Mouse (Mus musculus) midbrain, embryonic 15.5 days (tissue): ENCODE results near the gene Ccnj. TPM values are rescaled to one million over a fixed set of nuclear protein-coding genes. Genes with fewer than 3 reads are reported as not detected.

Source experiments
- ATAC-seq: fragments of 200-750 bp; cut with Nextera tagmentation; replicated peaks from 2 replicates; pipeline ENCODE4 v1.8.0; 2017; ENCODE audit warnings: moderate TSS enrichment
- H3K27ac ChIP-seq: fragments of 300-500 bp; sonication (generic); 2 replicates; pipeline ENCODE4 v1.5.1; 2015; ENCODE audit warnings: mild to moderate bottlenecking, inconsistent platforms
- H3K27me3 ChIP-seq: fragments of 300-500 bp; sonication (generic); replicated peaks from 2 replicates; pipeline ENCODE4 v1.6.1; 2015; ENCODE audit warnings: inconsistent platforms
- H3K36me3 ChIP-seq: fragments of 300-500 bp; sonication (generic); replicated peaks from 2 replicates; pipeline ENCODE4 v1.6.1; 2015; ENCODE audit warnings: inconsistent platforms
- H3K4me1 ChIP-seq: fragments of 300-500 bp; sonication (generic); 2 replicates; pipeline ENCODE4 v1.6.1; 2015; ENCODE audit warnings: inconsistent platforms
- H3K4me2 ChIP-seq: fragments of 300-500 bp; sonication (generic); 2 replicates; pipeline ENCODE4 v1.6.1; 2015; ENCODE audit warnings: inconsistent platforms, mild to moderate bottlenecking, moderate library complexity
- H3K4me3 ChIP-seq: fragments of 300-500 bp; sonication (generic); 2 replicates; pipeline ENCODE4 v1.5.1; 2015; ENCODE audit warnings: mild to moderate bottlenecking, inconsistent platforms
- H3K9ac ChIP-seq: fragments of 300-500 bp; sonication (generic); 2 replicates; pipeline ENCODE4 v1.6.1; 2015; ENCODE audit warnings: mild to moderate bottlenecking, inconsistent platforms
- H3K9me3 ChIP-seq: fragments of 300-500 bp; sonication (generic); 2 replicates; pipeline ENCODE4 v1.6.1; 2016; ENCODE audit warnings: inconsistent platforms
- WGBS: fragments of 180-500 bp; shearing (Covaris S2); methylation state at CpG from one replicate; pipeline ENCODE4 v1.1.7; 2015; ENCODE audit warnings: mixed read lengths; 5-methylcytosine and 5-hydroxymethylcytosine counted together
- polyA plus RNA-seq: library from polyadenylated mRNA; unstranded; fragments of >200 nt; fragmentation: Nextera tagmentation; extraction: Ambion mirVana; gene quantifications from 2 replicates; pipeline ENCODE4 v1.2.1, GENCODE M21; 2015

Ccnj gene
- 20.8 and 21.2 TPM in 2 replicates for polyA plus RNA-seq

DNA sequence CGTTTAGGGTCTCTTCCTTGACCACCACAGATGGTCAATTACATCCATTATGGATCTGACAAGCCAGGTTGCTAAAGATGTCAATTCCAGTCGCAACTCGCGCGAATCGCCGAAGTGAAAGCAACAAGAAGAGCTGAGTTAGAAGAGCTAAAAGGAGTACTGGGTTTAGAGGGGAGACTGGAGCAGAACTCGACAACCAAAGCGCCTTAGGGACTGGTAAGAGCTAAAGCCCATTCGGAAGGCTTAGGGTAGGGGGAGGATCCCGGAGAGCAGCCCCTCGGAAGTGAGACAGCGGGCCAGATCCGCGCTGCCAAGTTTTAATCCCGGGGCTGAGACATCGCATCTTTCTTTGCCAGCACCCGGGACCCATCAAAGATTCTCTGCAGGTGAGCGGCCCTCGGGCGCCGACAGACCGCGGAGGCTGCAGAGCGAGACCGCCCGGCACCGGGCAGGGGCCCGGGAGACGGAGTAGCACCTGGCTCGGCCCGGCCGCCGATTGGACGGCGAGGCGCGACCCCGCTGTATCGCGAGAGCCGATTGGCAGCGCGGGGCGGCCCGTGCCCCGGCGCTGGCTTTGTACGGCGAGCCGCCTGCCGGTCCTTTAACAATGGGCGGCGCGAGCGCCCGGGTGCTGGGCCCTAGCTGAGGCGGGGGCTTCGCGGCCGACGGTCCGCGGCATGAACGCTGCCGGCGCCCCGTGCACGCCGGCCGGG, at the start of gene Ccnj:
Gene Ccnj, plus strand, starts transcription at position 577 of the 713 bp plus-strand sequence.
- Histone ChIP-seq H3K9ac (peak within 1 kb of the TSS; percentile 93), H3K36me3 (no peaks in the 10 kb centered on the region), H3K4me3 (peak within 1 kb of the TSS; percentile 92), H3K4me2 (peak within 1 kb of the TSS; percentile 76), H3K4me1 (peaks cover 44% of the 10 kb centered on the region), H3K27ac (peak within 1 kb of the TSS; percentile 95), H3K9me3 (no peaks in the 10 kb centered on the region), H3K27me3 (no peaks in the 10 kb centered on the region)
- WGBS = under 1% methylated on average over 69 of the region's 71 CpGs
- peak; percentile 99 for ATAC-seq

DNA sequence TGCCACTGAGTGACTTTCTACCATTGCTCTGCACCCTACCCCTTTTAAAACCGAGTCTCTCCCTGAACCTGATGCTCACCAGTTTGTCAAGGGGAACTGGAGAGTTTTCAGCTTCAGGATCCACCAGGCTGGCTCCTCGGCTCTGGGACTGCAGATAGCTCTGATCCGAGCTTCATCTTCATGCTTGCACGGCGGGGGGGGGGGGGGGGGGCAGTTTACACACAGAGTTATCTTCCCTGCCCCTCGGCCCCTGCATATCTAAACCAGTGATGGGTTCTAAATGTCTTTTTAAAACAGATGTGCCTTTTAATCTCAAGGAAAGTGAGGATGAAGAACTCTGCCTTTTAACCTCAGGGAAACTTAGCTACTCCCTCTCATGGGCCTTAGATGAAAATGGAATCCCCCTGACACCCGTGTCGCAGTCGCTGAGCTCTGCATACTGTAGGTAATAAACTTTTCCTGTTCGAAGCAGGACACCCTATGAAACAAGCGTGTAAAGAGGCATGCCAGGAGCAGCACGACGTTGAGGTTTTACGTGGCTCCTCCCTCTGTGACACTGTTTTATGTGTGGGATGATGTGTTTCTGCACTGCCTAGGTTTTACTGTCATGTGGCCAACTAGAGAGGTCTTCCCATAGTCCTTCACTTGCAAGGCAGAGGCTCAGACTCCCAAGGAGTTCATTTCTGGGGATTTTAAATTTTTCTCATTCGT, 42.9 kb upstream of the Ccnj start:
- no peaks in the 10 kb centered on the region for H3K27me3 ChIP-seq
- no peak overlapping the region for H3K9ac ChIP-seq
- WGBS = 74% methylated on average over 15 of the region's 15 CpGs
- ATAC-seq = no peak
- no peak overlapping the region for H3K4me2 ChIP-seq
- H3K27ac ChIP-seq = no peak overlapping the region
- no peaks in the 10 kb centered on the region for H3K4me1 ChIP-seq
- no peak overlapping the region for H3K4me3 ChIP-seq
- H3K9me3 ChIP-seq = no peaks in the 10 kb centered on the region
- H3K36me3 ChIP-seq = no peaks in the 10 kb centered on the region

DNA sequence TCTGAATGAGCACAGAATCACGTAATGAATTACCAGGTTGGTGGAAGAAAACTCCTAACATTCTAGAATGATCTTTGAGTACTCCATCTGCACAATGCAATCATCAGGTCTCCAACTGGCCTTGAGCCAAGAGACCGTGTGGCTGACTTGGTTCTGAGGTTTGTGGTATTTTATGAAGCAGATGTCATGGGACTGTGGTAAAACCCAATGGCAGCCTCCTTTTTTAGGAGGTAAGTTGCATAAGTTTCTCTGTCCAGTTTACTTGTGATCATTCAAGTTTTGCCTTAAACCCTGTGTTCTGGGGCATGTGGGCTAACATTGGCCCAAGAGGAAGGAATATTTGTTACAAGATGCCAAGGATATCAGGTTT, 42.4 kb upstream of the Ccnj start:
- Histone ChIP-seq H3K9ac (no peak overlapping the region), H3K4me2 (no peak overlapping the region), H3K4me3 (no peak overlapping the region), H3K4me1 (no peaks in the 10 kb centered on the region), H3K27ac (no peak overlapping the region), H3K36me3 (no peaks in the 10 kb centered on the region), H3K27me3 (no peaks in the 10 kb centered on the region), H3K9me3 (no peaks in the 10 kb centered on the region)
- no peak for ATAC-seq
- WGBS = 72% methylated on average over 2 of the region's 2 CpGs

DNA sequence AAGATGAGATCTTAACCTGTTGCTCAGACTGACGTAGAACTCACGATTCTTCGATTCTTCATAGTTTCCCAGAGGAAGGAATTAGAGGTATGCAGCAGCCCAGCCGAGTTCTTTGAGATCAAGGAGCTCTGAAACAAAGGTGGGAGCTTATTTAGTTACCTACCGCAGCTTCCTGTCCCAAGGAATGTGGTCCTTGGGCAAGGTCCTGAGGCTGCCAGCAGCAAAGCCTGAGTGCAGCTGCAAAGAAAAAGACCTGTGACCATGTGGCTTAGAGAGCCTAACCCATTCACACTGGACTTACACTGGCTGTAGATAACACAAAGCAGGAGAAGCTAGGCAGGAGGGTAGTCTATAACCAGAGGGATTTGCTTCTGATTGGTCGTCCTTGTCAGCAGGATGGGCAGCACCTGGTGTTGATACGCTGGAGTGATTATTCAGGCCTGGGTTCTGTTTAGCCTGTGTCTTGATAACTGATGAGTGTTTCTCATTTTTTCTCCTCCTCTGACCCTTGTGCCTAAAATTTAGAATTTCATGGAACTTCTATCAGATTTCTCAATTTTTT, 25.8 kb upstream of the Ccnj start:
- Histone ChIP-seq H3K4me3 (no peak overlapping the region), H3K9me3 (no peaks in the 10 kb centered on the region), H3K36me3 (no peaks in the 10 kb centered on the region), H3K4me2 (no peak overlapping the region), H3K27ac (no peak overlapping the region), H3K9ac (no peak overlapping the region), H3K27me3 (no peaks in the 10 kb centered on the region), H3K4me1 (no peaks in the 10 kb centered on the region)
- ATAC-seq = no peak
- WGBS = 26% methylated on average over 7 of the region's 7 CpGs

DNA sequence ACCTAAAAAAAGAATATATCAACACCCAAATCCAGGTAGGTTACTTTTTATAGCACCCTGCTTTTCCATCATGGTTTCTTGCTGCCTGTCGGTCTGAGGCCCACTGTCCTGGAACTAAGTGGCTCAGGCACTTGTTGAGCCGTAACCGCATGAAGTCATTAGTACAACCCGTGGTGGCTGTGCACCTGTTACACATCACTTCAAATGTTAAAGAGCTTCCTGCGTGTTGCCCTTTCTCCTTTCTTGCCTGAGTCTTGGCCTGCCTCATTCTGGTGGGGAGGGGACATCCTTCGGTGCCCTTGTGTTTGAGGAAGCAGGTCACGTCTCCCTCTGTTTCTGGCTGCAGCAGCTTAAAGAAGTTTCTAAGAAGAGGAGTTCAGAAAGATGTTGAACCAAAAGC, 21.2 kb upstream of the Ccnj start:
- no peaks in the 10 kb centered on the region for H3K27me3 ChIP-seq
- H3K27ac ChIP-seq = no peak overlapping the region
- H3K4me1 ChIP-seq = no peaks in the 10 kb centered on the region
- ATAC-seq = no peak
- H3K4me2 ChIP-seq = no peak overlapping the region
- WGBS = 55% methylated on average over 7 of the region's 7 CpGs
- H3K4me3 ChIP-seq = no peak overlapping the region
- H3K9ac ChIP-seq = no peak overlapping the region
- no peaks in the 10 kb centered on the region for H3K36me3 ChIP-seq
- H3K9me3 ChIP-seq = no peaks in the 10 kb centered on the region

DNA sequence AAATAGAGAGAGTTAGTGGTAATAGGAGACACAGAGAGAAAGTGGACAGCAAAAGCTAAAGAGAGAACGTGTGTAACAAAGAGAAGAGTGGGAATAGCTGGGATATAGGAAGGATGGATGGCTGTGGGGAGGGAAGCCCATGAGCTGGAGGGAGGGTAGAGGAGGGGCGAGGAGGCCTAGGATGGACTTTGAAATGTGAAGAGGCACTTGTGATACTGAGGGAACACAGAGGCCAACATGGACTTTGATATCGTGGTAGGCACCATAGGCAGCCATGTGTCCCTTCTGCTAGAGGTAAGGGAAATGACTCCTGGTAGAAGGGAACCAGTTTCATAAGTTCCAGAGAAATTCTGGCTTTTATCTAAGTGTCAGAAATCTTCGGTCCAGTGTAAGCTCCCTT, 19.2 kb upstream of the Ccnj start:
- Histone ChIP-seq H3K9me3 (no peaks in the 10 kb centered on the region), H3K36me3 (no peaks in the 10 kb centered on the region), H3K4me1 (no peaks in the 10 kb centered on the region), H3K27me3 (no peaks in the 10 kb centered on the region), H3K27ac (no peak overlapping the region), H3K9ac (no peak overlapping the region), H3K4me2 (no peak overlapping the region), H3K4me3 (no peak overlapping the region)
- ATAC-seq = no peak
- 78% methylated on average over 4 of the region's 4 CpGs for WGBS

DNA sequence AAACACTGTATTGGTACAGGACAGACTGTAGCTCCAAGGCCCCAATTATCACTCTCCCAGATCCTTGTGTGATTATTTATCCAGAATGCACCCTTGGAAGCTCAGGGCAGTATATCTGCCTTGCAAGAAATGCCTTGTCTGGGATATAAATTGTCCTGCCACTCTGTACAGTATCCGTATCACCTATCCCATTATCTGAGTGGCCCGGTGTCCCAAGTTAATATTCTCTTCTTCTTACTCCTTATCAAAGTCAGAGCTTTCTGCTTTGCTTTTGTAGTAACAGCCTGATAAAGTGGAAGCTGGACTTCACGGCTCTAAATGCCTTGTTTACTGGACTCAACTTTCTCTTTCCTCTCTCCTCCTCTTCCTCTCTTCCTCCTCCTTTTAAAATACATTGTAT, 18.3 kb upstream of the Ccnj start:
- no peak for ATAC-seq
- H3K4me3 ChIP-seq = no peak overlapping the region
- 96% methylated on average over 3 of the region's 3 CpGs for WGBS

DNA sequence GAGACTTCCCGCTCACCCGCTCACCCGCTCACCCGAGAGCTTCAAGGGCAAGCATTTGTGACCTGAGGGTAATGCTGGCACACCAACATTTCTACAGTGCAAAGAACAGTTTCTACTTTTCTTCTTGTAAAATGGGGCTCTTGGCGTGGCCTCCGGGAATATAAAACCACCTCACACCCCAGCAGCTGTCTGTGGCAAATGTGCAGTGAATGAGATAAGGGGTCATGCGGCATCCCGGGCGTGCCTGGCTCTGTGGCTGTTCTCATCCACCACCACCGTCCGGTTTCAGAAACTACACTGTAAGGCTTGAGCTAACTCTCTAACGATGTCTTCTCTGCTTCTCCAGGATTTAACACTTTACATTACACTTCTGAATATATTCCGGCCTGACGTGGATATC, 17.7 kb upstream of the Ccnj start:
- Histone ChIP-seq H3K27me3 (no peaks in the 10 kb centered on the region), H3K4me1 (no peaks in the 10 kb centered on the region), H3K36me3 (no peaks in the 10 kb centered on the region), H3K4me3 (no peak overlapping the region), H3K27ac (no peak overlapping the region), H3K4me2 (no peak overlapping the region), H3K9me3 (no peaks in the 10 kb centered on the region), H3K9ac (no peak overlapping the region)
- WGBS = 87% methylated on average over 14 of the region's 14 CpGs
- ATAC-seq = no peak

More for the DNA sequence above, 18.3 kb upstream of the Ccnj start:
- H3K27ac ChIP-seq = no peak overlapping the region
- H3K9ac ChIP-seq = no peak overlapping the region
- H3K36me3 ChIP-seq = no peaks in the 10 kb centered on the region
- H3K4me2 ChIP-seq = no peak overlapping the region
- no peaks in the 10 kb centered on the region for H3K9me3 ChIP-seq
- H3K4me1 ChIP-seq = no peaks in the 10 kb centered on the region
- no peaks in the 10 kb centered on the region for H3K27me3 ChIP-seq

DNA sequence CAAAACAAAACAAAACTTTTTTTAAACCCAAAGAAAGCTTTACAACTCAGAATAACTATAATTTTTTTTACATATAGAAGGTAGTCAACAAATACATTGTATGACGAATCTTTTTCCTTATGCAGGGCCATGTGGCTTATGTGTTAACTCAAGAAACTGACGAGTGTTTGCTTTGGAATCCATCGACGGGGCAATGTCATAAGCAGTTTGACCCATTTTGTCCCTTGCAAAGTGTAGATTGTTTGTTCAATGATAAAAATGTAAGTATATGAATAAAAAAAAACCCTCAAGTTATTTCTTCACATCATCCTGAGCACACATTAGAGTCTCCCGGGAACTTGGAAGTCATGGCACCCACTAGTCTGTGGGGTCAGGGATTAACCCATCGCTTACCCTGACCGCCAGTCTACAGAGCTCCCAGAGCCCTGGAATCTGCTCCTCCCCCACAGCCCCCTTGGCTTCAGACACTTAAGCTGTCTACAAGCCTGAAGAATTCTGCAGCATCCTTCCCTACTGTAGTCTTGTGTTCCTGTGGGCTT, 15.4 kb upstream of the Ccnj start:
- H3K36me3 ChIP-seq = no peaks in the 10 kb centered on the region
- no peaks in the 10 kb centered on the region for H3K4me1 ChIP-seq
- no peak for ATAC-seq
- no peak overlapping the region for H3K27ac ChIP-seq
- no peak overlapping the region for H3K9ac ChIP-seq
- H3K4me3 ChIP-seq = no peak overlapping the region
- H3K9me3 ChIP-seq = no peaks in the 10 kb centered on the region
- WGBS = 82% methylated on average over 7 of the region's 7 CpGs
- no peaks in the 10 kb centered on the region for H3K27me3 ChIP-seq
- no peak overlapping the region for H3K4me2 ChIP-seq

DNA sequence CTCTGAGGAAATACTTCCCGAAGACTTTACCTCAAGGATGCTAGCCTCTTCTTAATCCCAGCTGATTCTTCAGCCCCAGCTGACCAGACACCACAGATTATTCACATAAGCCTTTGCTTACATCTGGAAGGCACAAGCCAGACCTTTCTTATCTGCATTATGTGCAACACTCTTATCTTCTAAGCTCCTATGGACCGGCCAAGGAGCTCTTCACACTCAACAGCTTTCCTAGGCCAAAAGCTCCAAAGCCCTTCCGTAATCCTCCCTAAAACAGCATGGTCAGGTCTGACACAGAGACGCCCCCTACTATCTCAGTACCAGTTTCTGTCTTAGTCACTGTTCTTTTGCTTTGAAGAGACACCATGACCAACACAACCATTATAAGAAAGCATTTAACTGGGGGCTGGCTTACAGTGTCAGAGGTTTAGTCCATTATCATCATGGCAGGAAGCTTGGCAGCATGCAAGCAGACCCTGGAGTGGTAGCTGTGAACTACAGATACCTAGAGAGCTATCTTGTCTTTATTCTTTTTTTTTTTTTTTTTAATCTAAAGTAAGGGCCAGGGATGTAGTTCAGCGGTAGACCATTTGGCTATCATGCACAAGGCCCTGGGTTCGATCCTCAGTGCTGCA, 13.1 kb upstream of the Ccnj start:
- Histone ChIP-seq H3K9ac (no peak overlapping the region), H3K4me3 (no peak overlapping the region), H3K27ac (no peak overlapping the region), H3K27me3 (no peaks in the 10 kb centered on the region), H3K9me3 (no peaks in the 10 kb centered on the region), H3K36me3 (no peaks in the 10 kb centered on the region), H3K4me2 (no peak overlapping the region), H3K4me1 (no peaks in the 10 kb centered on the region)
- ATAC-seq = no peak
- 89% methylated on average over 6 of the region's 6 CpGs for WGBS

DNA sequence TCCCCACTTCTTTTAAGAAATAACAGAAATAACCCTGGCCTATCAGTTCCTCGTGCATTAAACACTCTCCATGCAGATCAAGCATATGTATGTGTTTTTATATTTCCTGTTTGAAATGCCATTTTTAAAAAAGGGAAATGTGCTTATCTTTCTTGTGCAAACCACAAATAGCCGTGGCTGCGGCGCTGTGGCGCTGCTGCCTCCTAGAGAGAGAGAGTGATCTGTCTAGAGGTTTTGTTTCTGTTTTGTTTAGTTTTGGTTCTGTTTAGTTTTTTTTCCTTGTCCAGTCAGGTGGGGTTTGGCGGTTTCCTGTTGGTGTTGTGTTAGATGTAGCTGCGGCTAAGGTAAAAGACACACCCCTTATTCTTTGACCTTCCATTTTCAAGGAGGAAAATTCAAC, 12.3 kb upstream of the Ccnj start:
- Histone ChIP-seq H3K27ac (no peak overlapping the region), H3K27me3 (no peaks in the 10 kb centered on the region), H3K9me3 (no peaks in the 10 kb centered on the region), H3K4me2 (no peak overlapping the region), H3K4me3 (no peak overlapping the region), H3K36me3 (no peaks in the 10 kb centered on the region), H3K4me1 (no peaks in the 10 kb centered on the region), H3K9ac (no peak overlapping the region)
- no peak for ATAC-seq
- WGBS = 76% methylated on average over 7 of the region's 7 CpGs

DNA sequence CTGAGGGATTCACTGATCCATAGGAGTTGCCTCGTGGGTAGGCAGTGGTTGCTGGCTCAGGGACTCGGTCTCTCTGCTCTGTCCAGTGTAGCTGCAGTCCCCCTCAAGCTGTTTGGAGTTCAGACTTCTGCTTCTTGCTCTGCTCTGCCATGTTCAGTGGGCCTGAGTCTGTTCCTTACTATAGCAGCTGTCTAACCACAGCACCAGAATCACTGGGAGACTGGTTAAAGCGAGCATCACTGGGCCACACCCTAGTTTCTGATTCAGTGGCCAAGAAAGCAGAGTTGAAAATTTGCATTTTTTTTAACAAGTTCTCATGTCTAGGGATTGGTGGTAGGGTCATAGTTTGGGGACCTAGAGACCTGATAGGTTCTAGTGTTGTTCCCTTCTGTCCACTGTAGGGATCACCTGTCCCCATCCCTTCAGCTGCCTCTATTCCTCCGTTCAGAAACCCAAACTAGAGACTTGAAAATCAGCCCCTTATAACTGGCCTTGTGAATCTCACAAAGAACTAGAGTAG, 9.7 kb upstream of the Ccnj start:
- Histone ChIP-seq H3K4me3 (no peak overlapping the region), H3K4me1 (no peaks in the 10 kb centered on the region), H3K9ac (no peak overlapping the region), H3K27me3 (no peaks in the 10 kb centered on the region), H3K27ac (no peak overlapping the region), H3K36me3 (no peaks in the 10 kb centered on the region), H3K9me3 (no peaks in the 10 kb centered on the region), H3K4me2 (no peak overlapping the region)
- ATAC-seq = no peak
- 79% methylated on average over 4 of the region's 4 CpGs for WGBS
